In the genomic region with DNA sequence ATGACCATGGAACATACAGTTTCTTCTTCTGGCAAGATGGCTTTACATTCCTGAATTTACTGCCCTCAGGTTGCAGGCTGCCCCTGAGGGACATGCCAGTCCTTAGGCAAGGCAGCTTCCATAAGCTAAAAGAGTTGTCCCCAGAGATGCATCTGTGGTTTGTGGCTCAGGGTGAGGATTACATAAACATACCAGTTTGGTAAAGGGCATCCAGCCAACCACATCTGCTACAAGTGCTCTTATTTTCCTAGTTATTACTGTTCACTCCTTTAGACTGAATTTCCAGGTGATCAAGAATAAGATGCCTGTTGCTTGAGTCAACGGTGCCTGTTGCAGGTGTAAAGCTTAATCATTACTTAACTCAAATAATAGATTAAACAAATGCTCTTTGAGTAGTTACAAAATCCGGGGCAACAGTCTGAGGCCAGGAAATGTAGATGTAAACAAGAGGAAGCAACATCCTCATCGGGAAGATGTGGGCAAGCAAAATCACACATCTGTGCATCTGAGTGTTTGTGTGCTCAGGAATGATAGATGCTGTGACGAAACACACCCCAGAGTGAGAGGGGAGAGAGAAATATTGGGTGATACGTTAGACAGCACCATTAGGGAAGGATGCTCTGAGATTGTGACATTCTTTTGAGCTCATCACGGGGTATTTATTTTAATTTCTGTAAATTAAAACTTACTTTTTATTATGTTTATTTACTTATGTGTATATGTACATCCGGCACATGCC, we compare ENCODE assay signal across 31 mouse cellular contexts. TPM values are rescaled to one million over a fixed set of nuclear protein-coding genes. Genes with fewer than 3 reads are reported as not detected.
DNase-seq lines count a peak whose midpoint lies in the region; ATAC-seq and TF ChIP-seq lines count a peak whose summit lies in the region.
"Had no signal": no experiment of that assay in that cellular context is flagged by ENCODE, and none has a peak within 500 bp of the region (broad histone marks: within the 10 kb centered on the region; RNA-seq: fewer than 3 reads in every experiment).

No protein-coding gene starts in this region.

- H3K4me1 ChIP-seq in liver, adult 2 months (ENCODE audit: control insufficient read depth, insufficient read depth, low read length): peaks cover 6% of the 10 kb centered on the region
- no peaks in the 10 kb centered on the region for H3K4me1 ChIP-seq in liver, embryonic 11.5 days (replicated peaks; ENCODE audit: control insufficient read depth, insufficient read depth, low read length)
- peaks cover 5% of the 10 kb centered on the region; the same call in 1 of the 2 replicates for H3K4me1 ChIP-seq in lung, embryonic 16.5 days (replicated peaks; ENCODE audit: control insufficient read depth, insufficient read depth, low read length)
- H3K4me1 ChIP-seq: embryonic facial prominence, embryonic 13.5 days; forebrain, embryonic 10.5 days; hindbrain, embryonic 12.5 days had no signal

- H3K4me2 ChIP-seq in liver, embryonic 11.5 days: no peak overlapping the region
- H3K4me2 ChIP-seq in lung, embryonic 16.5 days (ENCODE audit: low read depth, low read length): no peak overlapping the region
- H3K4me2 ChIP-seq: embryonic facial prominence, embryonic 13.5 days; forebrain, embryonic 13.5 days; heart, embryonic 11.5 days; hindbrain, embryonic 12.5 days; hindbrain, embryonic 15.5 days had no signal

- H3K27ac ChIP-seq in liver, adult 2 months (replicated peaks; ENCODE audit: insufficient read depth, low read depth, low read length): no peak overlapping the region
- no peak overlapping the region for H3K27ac ChIP-seq in liver, embryonic 11.5 days (ENCODE audit: low read depth, low read length)
- H3K27ac ChIP-seq in lung, embryonic 16.5 days (ENCODE audit: low read length): no peak overlapping the region
- H3K27ac ChIP-seq: embryonic facial prominence, embryonic 13.5 days; forebrain, embryonic 10.5 days; forebrain, embryonic 13.5 days; heart, adult 2 months; hindbrain, embryonic 12.5 days; hindbrain, embryonic 15.5 days had no signal

- no peaks in the 10 kb centered on the region for H3K9me3 ChIP-seq in liver, embryonic 11.5 days (ENCODE audit: control insufficient read depth, low read length)
- H3K9me3 ChIP-seq in lung, embryonic 16.5 days (ENCODE audit: control insufficient read depth, low read length): no peaks in the 10 kb centered on the region
- H3K9me3 ChIP-seq: embryonic facial prominence, embryonic 13.5 days; forebrain, embryonic 10.5 days; forebrain, embryonic 13.5 days; hindbrain, embryonic 12.5 days; hindbrain, embryonic 15.5 days had no signal

- no peaks in the 10 kb centered on the region for H3K36me3 ChIP-seq in liver, adult 2 months (ENCODE audit: control insufficient read depth, insufficient read depth, low read length)
- H3K36me3 ChIP-seq in liver, embryonic 11.5 days (ENCODE audit: control insufficient read depth, insufficient read depth, low read length): no peaks in the 10 kb centered on the region
- H3K36me3 ChIP-seq in lung, embryonic 16.5 days (ENCODE audit: control insufficient read depth, insufficient read depth, low read length): no peaks in the 10 kb centered on the region
- H3K36me3 ChIP-seq: embryonic facial prominence, embryonic 13.5 days; forebrain, embryonic 10.5 days; G1E; hindbrain, embryonic 12.5 days; hindbrain, embryonic 15.5 days had no signal

- H3K79me2 ChIP-seq in liver, adult 2 months (ENCODE audit: control insufficient read depth, insufficient read depth, low read length): no peaks in the 10 kb centered on the region

- H3K27me3 ChIP-seq in liver, adult 2 months (ENCODE audit: control insufficient read depth, insufficient read depth, low read length): no peaks in the 10 kb centered on the region
- no peaks in the 10 kb centered on the region for H3K27me3 ChIP-seq in liver, embryonic 11.5 days (replicated peaks; ENCODE audit: control insufficient read depth, insufficient read depth, low read length)
- H3K27me3 ChIP-seq in lung, embryonic 16.5 days (ENCODE audit: control insufficient read depth, insufficient read depth, low read depth, low read length): no peaks in the 10 kb centered on the region
- H3K27me3 ChIP-seq: hindbrain, embryonic 15.5 days had no signal

- H3K4me3 ChIP-seq in liver, adult 2 months (ENCODE audit: insufficient read depth, low read depth, low read length): no peak overlapping the region
- H3K4me3 ChIP-seq in liver, embryonic 11.5 days (ENCODE audit: low read depth, low read length): no peak overlapping the region
- no peak overlapping the region for H3K4me3 ChIP-seq in lung, embryonic 16.5 days (ENCODE audit: low read length)
- H3K4me3 ChIP-seq: embryonic facial prominence, embryonic 13.5 days; forebrain, embryonic 10.5 days; forebrain, embryonic 13.5 days; heart, adult 2 months; hindbrain, embryonic 12.5 days; hindbrain, embryonic 15.5 days had no signal

- H3K9ac ChIP-seq in liver, adult 2 months (ENCODE audit: low read depth, low read length): no peak overlapping the region
- no peak overlapping the region for H3K9ac ChIP-seq in liver, embryonic 11.5 days (ENCODE audit: low read depth, low read length)
- H3K9ac ChIP-seq in lung, embryonic 16.5 days (ENCODE audit: low read length): no peak overlapping the region
- H3K9ac ChIP-seq: embryonic facial prominence, embryonic 13.5 days; forebrain, embryonic 13.5 days; hindbrain, embryonic 12.5 days; hindbrain, embryonic 15.5 days had no signal

- WGBS in liver, adult 2 months: 29% methylated on average over 7 of the region's 7 CpGs
- 55% methylated on average over 7 of the region's 7 CpGs for WGBS in liver, embryonic 11.5 days
- 19% methylated on average over 7 of the region's 7 CpGs for WGBS in lung, embryonic 16.5 days

- no peak for TF ChIP-seq POLR2A in liver, adult 2 months (IDR thresholded peaks at IDR 0.05; ENCODE audit: extremely low read depth, insufficient read depth, low read length)

- peak; percentile 79 for DNase-seq in liver, adult 2 months (ENCODE audit: extremely low read depth, low read depth, low spot score)
- no peak for DNase-seq in liver, embryonic 11.5 days (ENCODE audit: low spot score)
- DNase-seq in lung, postnatal 10 days: no peak
- DNase-seq in 3134 (ENCODE audit: extremely low read depth, insufficient read length, low spot score) (peak; percentile 30), 416B (ENCODE audit: low read depth) (peak; percentile 3)
- no peak for DNase-seq in heart, adult 9 months (ENCODE audit: low spot score in 2 of 2)
- DNase-seq: adrenal gland, adult 2 months; adrenal gland, postnatal 14 days; B cell, adult 2 months; cerebellum, adult 11 months; cerebellum, adult 2 months; cerebellum, adult 9-11 months; cerebellum, postnatal 25 days; gastrocnemius, postnatal 10 days; gastrocnemius, postnatal 36 days; heart, adult 2 months had no signal

- TF ChIP-seq CTCF in liver, adult 2 months (IDR thresholded peaks at IDR 0.05; ENCODE audit: low read depth, low read length): no peak

- ATAC-seq in liver, embryonic 11.5 days (replicated peaks; ENCODE audit: low FRiP score): no peak
- ATAC-seq in lung, embryonic 16.5 days (ENCODE audit: low read depth): peak; percentile 74; the same call in 1 of the 2 replicates
- ATAC-seq: forebrain, embryonic 13.5 days; forebrain, embryonic 16.5 days had no signal

RNA-seq across cellular contexts. Expression of gene Cacng3, which starts 4.8 kb away (rescaled TPM):
- not detected in 2 replicates for total RNA-seq in liver, adult 2 months (2014; rRNA removed)
- polyA plus RNA-seq in liver, adult 2 months (2012; rRNA removed): not detected in 2 replicates
- 0.66 and 0.75 TPM in 2 replicates for polyA plus RNA-seq in liver, embryonic 11.5 days (2014; fragmentation: Nextera tagmentation; extraction: Ambion mirVana)
- polyA plus RNA-seq in lung, embryonic 16.5 days (2015; fragmentation: Nextera tagmentation; extraction: Ambion mirVana): 0.14 and 0.47 TPM in 2 replicates
- total RNA-seq: CH12.LX; common myeloid progenitor, adult 5-6 weeks; gastrocnemius, adult 18-20 months; gastrocnemius, postnatal 36 days; granulocyte monocyte progenitor cell, adult 5-6 weeks; heart, adult 2 months; heart, postnatal 25 days; hematopoietic stem cell, adult 5-6 weeks had no signal
- polyA plus RNA-seq: embryonic facial prominence, embryonic 13.5 days; G1E; heart, adult 2 months had no signal

Comparison
In these comparisons a context has a peak if more than half of its experiments do, and no peak if none do; other contexts are left out.
1. DNase-seq: peak in liver, adult 2 months (single experiment), 3134 (single experiment) and 416B (single experiment); none in liver, embryonic 11.5 days (single experiment), lung, postnatal 10 days (single experiment) and heart, adult 9 months (0 of 2).